Mouse (Mus musculus): Measurements from ENCODE around the gene Ifitm7. TPM values are rescaled to one million over a fixed set of nuclear protein-coding genes. Genes with fewer than 3 reads are reported as not detected.

Gene Ifitm7
- polyA plus RNA-seq, 1 experiment from 2014 or later = 0.22 TPM

DNA sequence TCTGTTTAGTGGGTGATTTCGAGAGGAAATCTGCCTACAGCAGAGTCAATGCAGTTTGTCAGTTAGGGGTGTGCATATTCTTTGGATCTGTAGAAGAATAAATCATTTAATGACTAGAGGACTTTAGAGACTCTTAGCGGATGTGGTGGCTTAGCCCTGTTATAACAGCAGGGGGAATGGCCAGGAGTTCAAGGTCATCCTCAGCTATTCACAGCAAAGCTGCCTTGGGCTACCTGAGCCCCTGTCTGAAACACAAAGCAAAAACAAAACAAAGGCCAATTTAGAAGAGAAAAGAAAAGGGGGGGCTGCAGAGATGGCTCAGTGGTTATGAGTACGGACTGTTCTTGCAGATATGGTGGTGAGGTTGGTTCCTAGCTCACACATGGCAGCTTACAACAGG lies 35.4 kb downstream of the Ifitm7 start:
- WGBS = 71% methylated on average over 3 of the region's 3 CpGs
- Histone ChIP-seq H3K27me3 (ENCODE audit: insufficient read depth, low read length) (no peaks in the 10 kb centered on the region), H3K27ac (no peak overlapping the region), H3K4me1 (replicated peaks; ENCODE audit: insufficient read depth, low read length) (no peaks in the 10 kb centered on the region), H3K4me3 (replicated peaks; ENCODE audit: low read depth, low read length) (no peak overlapping the region), H3K9me3 (replicated peaks; ENCODE audit: low read length) (no peaks in the 10 kb centered on the region), H3K4me2 (ENCODE audit: low read length) (no peak overlapping the region), H3K36me3 (ENCODE audit: insufficient read depth, low read length) (no peaks in the 10 kb centered on the region), H3K9ac (ENCODE audit: low read depth, low read length) (no peak overlapping the region)
- DNase-seq (ENCODE audit: low spot score) = no peak
- TF ChIP-seq CTCF (IDR thresholded peaks at IDR 0.05; ENCODE audit: low read depth) = no peak
- ATAC-seq (replicated peaks; ENCODE audit: low FRiP score, low read depth) = no peak

DNA sequence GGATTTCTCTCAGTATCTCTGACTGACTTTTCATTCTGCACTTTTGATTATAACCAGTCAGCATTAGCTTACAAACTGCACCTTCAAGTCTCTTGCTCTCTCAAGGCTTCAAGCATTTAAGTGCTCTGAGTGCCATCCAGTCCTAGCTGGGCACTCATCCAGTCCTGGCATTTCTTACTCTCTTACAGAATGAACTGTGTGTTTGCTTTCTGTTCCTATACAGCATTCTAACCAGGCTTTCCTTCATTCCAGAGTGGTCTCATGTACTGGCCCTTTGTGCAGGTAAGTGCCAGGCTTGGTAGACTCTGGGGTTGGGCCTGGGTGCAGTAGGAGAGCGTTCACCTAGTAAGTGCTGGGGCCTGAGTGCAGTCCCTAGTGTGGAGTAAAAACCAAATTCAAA lies 40.4 kb downstream of the Ifitm7 start:
- Histone ChIP-seq H3K27me3 (ENCODE audit: insufficient read depth, low read length) (no peaks in the 10 kb centered on the region), H3K36me3 (ENCODE audit: insufficient read depth, low read length) (no peaks in the 10 kb centered on the region), H3K9ac (ENCODE audit: low read depth, low read length) (no peak overlapping the region), H3K4me2 (ENCODE audit: low read length) (no peak overlapping the region), H3K4me1 (replicated peaks; ENCODE audit: insufficient read depth, low read length) (no peaks in the 10 kb centered on the region), H3K9me3 (replicated peaks; ENCODE audit: low read length) (no peaks in the 10 kb centered on the region), H3K4me3 (replicated peaks; ENCODE audit: low read depth, low read length) (no peak overlapping the region), H3K27ac (no peak overlapping the region)
- no peak for TF ChIP-seq CTCF (IDR thresholded peaks at IDR 0.05; ENCODE audit: low read depth)
- DNase-seq (ENCODE audit: low spot score) = no peak
- ATAC-seq (replicated peaks; ENCODE audit: low FRiP score, low read depth) = no peak
- 87% methylated on average over 1 of the region's 1 CpGs for WGBS

DNA sequence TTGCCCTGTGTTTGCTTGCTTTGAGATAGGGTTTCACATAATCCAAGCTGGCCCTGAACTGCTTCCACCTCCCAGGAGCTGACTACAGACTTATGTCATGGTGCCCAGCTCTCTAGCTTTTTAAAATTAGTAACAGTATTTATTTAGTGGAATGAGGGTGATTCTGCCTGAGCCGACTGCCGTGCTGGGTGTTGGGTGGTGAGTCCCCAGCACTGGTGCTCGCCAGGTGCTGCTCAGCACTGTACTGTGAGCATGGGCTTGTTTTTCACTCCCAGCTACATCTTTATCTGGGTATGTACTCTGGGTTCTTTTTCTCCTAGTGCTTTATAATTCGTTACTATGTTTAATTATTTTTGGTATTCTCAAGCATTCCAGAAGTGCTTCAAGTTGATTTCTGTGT lies 41.5 kb downstream of the Ifitm7 start:
- Histone ChIP-seq H3K4me1 (replicated peaks; ENCODE audit: insufficient read depth, low read length) (no peaks in the 10 kb centered on the region), H3K36me3 (ENCODE audit: insufficient read depth, low read length) (no peaks in the 10 kb centered on the region), H3K4me2 (ENCODE audit: low read length) (no peak overlapping the region), H3K4me3 (replicated peaks; ENCODE audit: low read depth, low read length) (no peak overlapping the region), H3K27ac (no peak overlapping the region), H3K27me3 (ENCODE audit: insufficient read depth, low read length) (no peaks in the 10 kb centered on the region), H3K9me3 (replicated peaks; ENCODE audit: low read length) (no peaks in the 10 kb centered on the region), H3K9ac (ENCODE audit: low read depth, low read length) (no peak overlapping the region)
- DNase-seq (ENCODE audit: low spot score) (no peak), ATAC-seq (replicated peaks; ENCODE audit: low FRiP score, low read depth) (no peak)
- 73% methylated on average over 4 of the region's 4 CpGs for WGBS
- no peak for TF ChIP-seq CTCF (IDR thresholded peaks at IDR 0.05; ENCODE audit: low read depth)

DNA sequence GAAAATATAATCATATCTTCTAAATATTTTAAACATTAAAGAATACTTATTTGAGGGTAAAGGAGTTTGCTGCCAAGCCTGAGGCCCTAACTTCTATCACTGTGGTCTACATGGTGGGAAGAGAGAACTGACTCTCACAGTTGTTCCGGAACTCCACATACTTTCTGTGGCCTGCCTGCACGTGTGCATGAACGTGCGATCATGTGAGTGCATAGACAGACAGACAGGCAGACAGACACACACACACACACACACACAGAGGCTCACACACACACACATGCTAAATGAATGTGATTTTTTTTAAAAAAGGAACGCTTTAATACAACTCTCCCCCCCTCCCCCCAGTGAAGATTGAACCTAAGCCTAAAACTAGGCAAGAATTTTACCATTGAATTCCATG lies 41.9 kb downstream of the Ifitm7 start:
- Histone ChIP-seq H3K9me3 (replicated peaks; ENCODE audit: low read length) (no peaks in the 10 kb centered on the region), H3K27ac (no peak overlapping the region), H3K27me3 (ENCODE audit: insufficient read depth, low read length) (no peaks in the 10 kb centered on the region), H3K4me3 (replicated peaks; ENCODE audit: low read depth, low read length) (no peak overlapping the region), H3K9ac (ENCODE audit: low read depth, low read length) (no peak overlapping the region), H3K4me1 (replicated peaks; ENCODE audit: insufficient read depth, low read length) (no peaks in the 10 kb centered on the region), H3K4me2 (ENCODE audit: low read length) (no peak overlapping the region), H3K36me3 (ENCODE audit: insufficient read depth, low read length) (no peaks in the 10 kb centered on the region)
- DNase-seq (ENCODE audit: low spot score) = no peak
- 85% methylated on average over 5 of the region's 5 CpGs for WGBS
- no peak for ATAC-seq (replicated peaks; ENCODE audit: low FRiP score, low read depth)
- no peak for TF ChIP-seq CTCF (IDR thresholded peaks at IDR 0.05; ENCODE audit: low read depth)

DNA sequence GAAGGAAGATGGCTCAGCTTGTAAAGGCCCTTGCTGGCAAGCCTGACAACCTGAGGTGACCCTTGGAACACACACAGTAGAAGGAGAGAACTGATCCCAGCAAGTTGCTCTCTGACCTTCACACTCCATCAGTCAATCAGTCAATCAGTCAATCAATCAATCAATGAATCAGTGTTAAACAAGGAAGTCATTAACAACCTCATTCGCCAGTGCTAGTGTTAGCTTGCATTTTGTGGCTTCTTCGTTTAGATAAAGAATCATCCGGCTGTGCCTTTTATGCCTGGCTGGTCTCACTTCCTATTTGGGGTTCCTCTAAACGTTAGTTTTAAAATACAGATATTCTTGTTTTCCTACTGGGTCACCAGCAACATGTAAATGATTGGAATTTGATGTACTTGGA lies 42.5 kb downstream of the Ifitm7 start:
- H3K4me3 ChIP-seq (replicated peaks; ENCODE audit: low read depth, low read length) = no peak overlapping the region
- H3K9ac ChIP-seq (ENCODE audit: low read depth, low read length) = no peak overlapping the region
- H3K36me3 ChIP-seq (ENCODE audit: insufficient read depth, low read length) = no peaks in the 10 kb centered on the region
- no peak for DNase-seq (ENCODE audit: low spot score)
- no peaks in the 10 kb centered on the region for H3K4me1 ChIP-seq (replicated peaks; ENCODE audit: insufficient read depth, low read length)
- WGBS = 28% methylated on average over 4 of the region's 4 CpGs
- TF ChIP-seq CTCF (IDR thresholded peaks at IDR 0.05; ENCODE audit: low read depth) = no peak
- H3K4me2 ChIP-seq (ENCODE audit: low read length) = no peak overlapping the region
- no peaks in the 10 kb centered on the region for H3K27me3 ChIP-seq (ENCODE audit: insufficient read depth, low read length)
- no peaks in the 10 kb centered on the region for H3K9me3 ChIP-seq (replicated peaks; ENCODE audit: low read length)
- no peak overlapping the region for H3K27ac ChIP-seq
- ATAC-seq (replicated peaks; ENCODE audit: low FRiP score, low read depth) = no peak

DNA sequence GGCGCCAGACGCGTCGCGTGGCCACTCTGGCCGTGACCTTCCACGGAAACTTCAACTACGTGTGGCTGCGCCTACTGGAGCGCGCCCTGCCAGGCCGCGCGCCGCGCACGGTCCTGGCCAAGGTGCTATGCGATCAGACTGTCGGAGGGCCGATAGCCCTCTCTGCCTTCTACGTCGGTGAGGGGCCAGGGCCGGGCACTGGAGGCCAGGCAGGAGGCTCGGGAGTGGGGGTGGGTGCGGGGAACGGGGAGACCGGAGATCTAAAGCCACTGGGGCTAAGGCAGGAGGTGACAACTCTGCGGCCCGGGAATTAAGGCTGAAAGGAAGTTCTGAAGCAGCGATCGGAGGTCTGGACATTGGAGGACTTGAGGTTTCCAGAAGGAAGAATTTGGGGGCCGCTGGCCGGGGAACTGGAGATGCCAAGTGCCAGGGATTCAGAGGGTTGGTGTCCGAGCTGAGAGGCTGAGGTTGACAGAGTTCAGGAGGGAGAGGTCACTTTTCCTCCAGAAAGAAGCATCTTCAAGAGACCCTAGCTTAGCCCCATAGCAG lies 45.8 kb downstream of the Ifitm7 start:
- peak overlapping the region; percentile 98 for H3K4me2 ChIP-seq (ENCODE audit: low read length)
- H3K4me3 ChIP-seq (replicated peaks; ENCODE audit: low read depth, low read length) = peak overlapping the region; percentile 57
- H3K9me3 ChIP-seq (replicated peaks; ENCODE audit: low read length) = no peaks in the 10 kb centered on the region
- H3K27ac ChIP-seq = peak overlapping the region; percentile 54; the same call in 1 of the 2 replicates
- no peak for DNase-seq (ENCODE audit: low spot score)
- no peaks in the 10 kb centered on the region for H3K27me3 ChIP-seq (ENCODE audit: insufficient read depth, low read length)
- under 1% methylated on average over 34 of the region's 34 CpGs for whole genome bisulfite sequencing
- H3K4me1 ChIP-seq (replicated peaks; ENCODE audit: insufficient read depth, low read length) = no peaks in the 10 kb centered on the region
- ATAC-seq (replicated peaks; ENCODE audit: low FRiP score, low read depth) = peak; percentile 87
- peak overlapping the region; percentile 63 for H3K9ac ChIP-seq (ENCODE audit: low read depth, low read length)
- no peaks in the 10 kb centered on the region for H3K36me3 ChIP-seq (ENCODE audit: insufficient read depth, low read length)
- TF ChIP-seq CTCF (IDR thresholded peaks at IDR 0.05; ENCODE audit: low read depth) = no peak

Data from kidney, postnatal 0 days (tissue).